25 mouse cellular contexts compared by ENCODE assay signal in the genomic region with DNA sequence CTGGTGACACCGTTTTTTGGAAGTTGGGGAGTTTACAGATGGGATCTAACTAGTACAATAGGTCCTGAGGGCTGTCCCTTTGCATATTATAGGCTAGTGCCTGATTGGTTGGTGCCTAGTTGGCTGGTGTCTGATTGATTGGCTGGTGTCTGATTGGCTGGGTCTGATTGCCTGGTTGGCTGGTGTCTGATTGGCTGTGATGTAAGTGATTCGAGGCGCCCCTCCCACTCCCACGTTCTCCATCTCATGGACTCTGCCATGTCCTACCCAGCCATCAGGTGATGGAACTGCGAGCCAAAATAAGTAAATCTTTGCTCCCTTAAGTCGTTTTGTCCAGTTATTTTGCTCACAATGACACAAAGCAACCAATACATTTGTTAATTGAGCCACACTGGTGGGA. TPM values are rescaled to one million over a fixed set of nuclear protein-coding genes. Genes with fewer than 3 reads are reported as not detected.
DNase-seq lines count a peak whose midpoint lies in the region; ATAC-seq lines count a peak whose summit lies in the region.
"Had no signal": no experiment of that assay in that cellular context is flagged by ENCODE, and none has a peak within 500 bp of the region (broad histone marks: within the 10 kb centered on the region; RNA-seq: fewer than 3 reads in every experiment).

No protein-coding gene starts in this region.

- DNase-seq in kidney, postnatal 10 days = peak; percentile 13
- no peak for DNase-seq in kidney, adult 18-20 months
- DNase-seq in kidney, postnatal 4 days = peak; percentile 4 to 14
- peak; percentile 12 for DNase-seq in R1 (ENCODE audit: low read depth, low spot score)
- DNase-seq in layer of hippocampus, postnatal 36 days = no peak
- DNase-seq: adrenal gland, adult 8-10 months; adrenal gland, postnatal 14 days; adrenal gland, postnatal 36 days; cerebellum, adult 11-12 months; cerebellum, adult 2 months; cerebellum, adult 9-10 months; cerebellum, postnatal 10 days; cerebellum, postnatal 25 days; forebrain, postnatal 0 days had no signal

- no peak overlapping the region for H3K9ac ChIP-seq in kidney, embryonic 14.5 days (ENCODE audit: low read depth, low read length)
- H3K9ac ChIP-seq in intestine, embryonic 16.5 days (ENCODE audit: low read depth, low read length) = no peak overlapping the region
- H3K9ac ChIP-seq: embryonic facial prominence, embryonic 12.5 days; forebrain, embryonic 13.5 days; forebrain, embryonic 15.5 days; forebrain, postnatal 0 days had no signal

- ATAC-seq in kidney, embryonic 14.5 days (ENCODE audit: low FRiP score, low TSS enrichment) = no peak
- no peak for ATAC-seq in intestine, embryonic 16.5 days
- ATAC-seq: activated CD4-positive, CD25-positive, alpha-beta regulatory T cell, adult 4 months; forebrain, embryonic 13.5 days; forebrain, embryonic 15.5 days; forebrain, postnatal 0 days; Patski had no signal

- no peaks in the 10 kb centered on the region for H3K36me3 ChIP-seq in kidney, embryonic 14.5 days (ENCODE audit: control insufficient read depth, insufficient read depth, low read length)
- H3K36me3 ChIP-seq in intestine, embryonic 16.5 days (ENCODE audit: control insufficient read depth, insufficient read depth, low read length) = no peaks in the 10 kb centered on the region
- H3K36me3 ChIP-seq: embryonic facial prominence, embryonic 10.5 days; embryonic facial prominence, embryonic 12.5 days; forebrain, embryonic 15.5 days had no signal

- no peak overlapping the region for H3K4me3 ChIP-seq in kidney, embryonic 14.5 days (ENCODE audit: low read length)
- H3K4me3 ChIP-seq in intestine, embryonic 16.5 days (ENCODE audit: low read length) = no peak overlapping the region
- H3K4me3 ChIP-seq: embryonic facial prominence, embryonic 10.5 days; embryonic facial prominence, embryonic 12.5 days; forebrain, embryonic 13.5 days; forebrain, embryonic 15.5 days had no signal

- H3K4me1 ChIP-seq in kidney, embryonic 14.5 days (ENCODE audit: control insufficient read depth, insufficient read depth, low read length) = no peaks in the 10 kb centered on the region
- H3K4me1 ChIP-seq in intestine, embryonic 16.5 days (ENCODE audit: control insufficient read depth, insufficient read depth, low read length) = no peaks in the 10 kb centered on the region
- H3K4me1 ChIP-seq: embryonic facial prominence, embryonic 10.5 days; embryonic facial prominence, embryonic 12.5 days; forebrain, embryonic 13.5 days; forebrain, embryonic 15.5 days had no signal

- 84% methylated on average over 6 of the region's 6 CpGs for WGBS in kidney, embryonic 14.5 days
- 80% methylated on average over 6 of the region's 6 CpGs for WGBS in intestine, embryonic 16.5 days

- no peaks in the 10 kb centered on the region for H3K27me3 ChIP-seq in kidney, embryonic 14.5 days (ENCODE audit: control insufficient read depth, insufficient read depth, low read length)
- H3K27me3 ChIP-seq in intestine, embryonic 16.5 days (replicated peaks; ENCODE audit: control insufficient read depth, insufficient read depth, low read length) = no peaks in the 10 kb centered on the region
- H3K27me3 ChIP-seq: embryonic facial prominence, embryonic 12.5 days; forebrain, embryonic 13.5 days; forebrain, embryonic 15.5 days had no signal

- H3K9me3 ChIP-seq in kidney, embryonic 14.5 days (ENCODE audit: control insufficient read depth, low read length) = peaks cover 7% of the 10 kb centered on the region
- no peaks in the 10 kb centered on the region for H3K9me3 ChIP-seq in intestine, embryonic 16.5 days (ENCODE audit: control insufficient read depth, low read length)
- H3K9me3 ChIP-seq: embryonic facial prominence, embryonic 10.5 days; forebrain, embryonic 15.5 days had no signal

- H3K4me2 ChIP-seq in kidney, embryonic 14.5 days (replicated peaks; ENCODE audit: low read depth, low read length) = no peak overlapping the region
- no peak overlapping the region for H3K4me2 ChIP-seq in intestine, embryonic 16.5 days (ENCODE audit: low read depth, low read length)
- H3K4me2 ChIP-seq: embryonic facial prominence, embryonic 12.5 days; forebrain, embryonic 13.5 days; forebrain, embryonic 15.5 days had no signal

- H3K27ac ChIP-seq in kidney, embryonic 14.5 days (ENCODE audit: low read depth, low read length) = no peak overlapping the region
- H3K27ac ChIP-seq in intestine, embryonic 16.5 days (ENCODE audit: low read length) = no peak overlapping the region
- H3K27ac ChIP-seq: embryonic facial prominence, embryonic 10.5 days; embryonic facial prominence, embryonic 12.5 days; forebrain, embryonic 13.5 days; forebrain, embryonic 15.5 days had no signal

RNA-seq across cellular contexts. Expression of a gene that starts 49.2 kb away (rescaled TPM):
- 0.56 and 0.70 TPM in 2 replicates for polyA plus RNA-seq in kidney, embryonic 14.5 days (2014; fragmentation: Nextera tagmentation; extraction: Ambion mirVana)
- 2.2 and 2.5 TPM in 2 replicates for polyA plus RNA-seq in intestine, embryonic 16.5 days (2015; fragmentation: Nextera tagmentation; extraction: Ambion mirVana)
- total RNA-seq in layer of hippocampus, postnatal 36 days (2021) = under 1 TPM; 0.52 to 0.83 TPM
- total RNA-seq: ES-E14; forebrain, postnatal 0 days; MEL had no signal
- polyA plus RNA-seq: forebrain, embryonic 11.5 days; Patski had no signal

RNA-seq across cellular contexts. Expression of a gene that starts 51.5 kb away (rescaled TPM):
- polyA plus RNA-seq in kidney, embryonic 14.5 days (2014; fragmentation: Nextera tagmentation; extraction: Ambion mirVana) = 0.19 and 0.27 TPM in 2 replicates
- 0.10 TPM in 2 replicates for polyA plus RNA-seq in intestine, embryonic 16.5 days (2015; fragmentation: Nextera tagmentation; extraction: Ambion mirVana)
- total RNA-seq in layer of hippocampus, postnatal 36 days (2021) = under 1 TPM in 1 of 2 experiments, not detected in 1; 0.15 TPM
- total RNA-seq: forebrain, postnatal 0 days; MEL had no signal
- polyA plus RNA-seq: activated CD4-positive, CD25-positive, alpha-beta regulatory T cell, adult 4 months; forebrain, embryonic 11.5 days; forebrain, embryonic 13.5 days; forebrain, embryonic 15.5 days; forebrain, postnatal 0 days; Patski had no signal

Comparison
In these comparisons a context has a peak if more than half of its experiments do, and no peak if none do; other contexts are left out.
1. DNase-seq: peak in kidney, postnatal 10 days (single experiment), kidney, postnatal 4 days (2 of 2) and R1 (single experiment); none in kidney, adult 18-20 months (single experiment) and layer of hippocampus, postnatal 36 days (0 of 2).